Mouse (Mus musculus) embryonic fibroblast, embryonic 13.5 days (primary cell): ENCODE data around the gene Gtpbp4. TPM values are rescaled to one million over a fixed set of nuclear protein-coding genes. Genes with fewer than 3 reads are reported as not detected.
"Not testable (repeated sequence)": the region's sequence is repeated elsewhere in the genome, so short reads cannot be mapped to it uniquely, and the experiment has no call there.

Experiments used
- H3K27ac ChIP-seq: 2 replicates; pipeline ENCODE4 v1.5.1; 2012; ENCODE audit warnings: low read length, control low read depth, inconsistent platforms; ENCODE audit not compliant: insufficient read depth
- H3K4me1 ChIP-seq: 2 replicates; pipeline ENCODE4 v1.6.1; 2011; ENCODE audit warnings: low read length; ENCODE audit not compliant: control insufficient read depth, insufficient read depth
- H3K4me3 ChIP-seq: 2 replicates; pipeline ENCODE4 v1.5.1; 2011; ENCODE audit warnings: mild to moderate bottlenecking, control low read depth, low read length; ENCODE audit not compliant: insufficient read depth
- CTCF ChIP-seq: IDR thresholded peaks from 2 replicates; pipeline ENCODE4 v1.5.1; 2011; ENCODE audit warnings: mild to moderate bottlenecking, control low read depth, low read length, moderate library complexity, borderline replicate concordance; ENCODE audit not compliant: insufficient read depth
- POLR2A ChIP-seq: IDR thresholded peaks from 2 replicates; pipeline ENCODE4 v1.6.1; 2011; ENCODE audit warnings: low read depth, mild to moderate bottlenecking, control low read depth, low read length, moderate library complexity
- polyA plus RNA-seq: library from polyadenylated mRNA; stranded (reverse); fragments of >200 nt; gene quantifications from 2 replicates; pipeline ENCODE4 v1.2.4, GENCODE M21; 2011; ENCODE audit warnings: low read depth; ENCODE audit not compliant: missing spikeins, insufficient read length

Gtpbp4 gene
- polyA plus RNA-seq, 1 experiment, result 61.8 TPM

DNA sequence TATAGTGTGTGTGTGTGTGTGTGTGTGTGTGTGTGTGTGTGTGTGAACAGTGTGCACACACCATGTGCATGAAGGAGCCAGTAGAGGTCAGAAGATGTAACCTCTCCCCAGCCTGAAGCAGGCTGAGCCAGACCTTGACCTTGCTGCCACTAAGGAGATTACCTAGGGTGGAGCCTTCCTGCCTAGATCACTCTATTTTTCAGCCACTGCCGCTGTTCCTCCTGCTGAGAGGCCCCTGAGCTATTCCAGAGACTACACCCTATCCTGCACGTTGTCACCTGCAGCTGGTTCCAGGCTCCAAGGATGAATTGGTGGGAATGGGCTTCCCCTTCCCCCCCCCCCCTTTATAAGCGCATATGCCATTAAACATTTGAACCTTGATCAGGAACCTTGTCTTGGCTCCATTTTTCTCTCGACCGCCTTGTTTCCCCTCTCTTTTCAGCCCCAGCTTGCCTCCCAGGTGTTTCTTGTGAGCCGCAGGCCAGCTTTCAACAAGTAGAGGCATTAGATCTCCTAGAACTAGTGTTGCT, 58.2 kb downstream of the Gtpbp4 start:
- not testable (repeated sequence) for H3K4me3 ChIP-seq, H3K27ac ChIP-seq, H3K4me1 ChIP-seq

- Histone ChIP-seq H3K4me1 (no peaks in the 10 kb centered on the region), H3K27ac (no peak overlapping the region), H3K4me3 (no peak overlapping the region)
- no peak for TF ChIP-seq CTCF
- no peak for TF ChIP-seq POLR2A
Measured at GRCm38 (mm10) chr13:8933499-8933898, 62.4 kb downstream of the Gtpbp4 start.

Other genes starting within 250 kb of the Gtpbp4 start
- gene Wdr37, start 124.2 kb downstream of the Gtpbp4 start, polyA plus RNA-seq, result 28.6 and 32.8 TPM in 2 replicates
- gene Idi1, start 110.6 kb downstream of the Gtpbp4 start, polyA plus RNA-seq, result 108 and 140 TPM in 2 replicates
- not detected in 2 replicates for gene Gm9745, start 47.9 kb downstream of the Gtpbp4 start, polyA plus RNA-seq
- not detected in 2 replicates for gene Idi2, start 43.2 kb downstream of the Gtpbp4 start, polyA plus RNA-seq
- 54.6 and 59.6 TPM in 2 replicates for gene Larp4b, start 97.8 kb upstream of the Gtpbp4 start, polyA plus RNA-seq